Mouse (Mus musculus) limb, embryonic 10.5 days (tissue): ENCODE data around the gene Ccr3. TPM values are rescaled to one million over a fixed set of nuclear protein-coding genes. Genes with fewer than 3 reads are reported as not detected.
"Not testable (repeated sequence)": the region's sequence is repeated elsewhere in the genome, so short reads cannot be mapped to it uniquely, and the experiment has no call there.

Source experiments
- DNase-seq: peaks from one replicate; pipeline ENCODE4 v3.0.0-alpha.2; 2017; ENCODE audit warnings: low spot score
- H3K27ac ChIP-seq: fragments of 300-500 bp; sonication (generic); 2 replicates; pipeline ENCODE4 v1.5.1; 2016; ENCODE audit warnings: mild to moderate bottlenecking
- H3K27me3 ChIP-seq: fragments of 300-500 bp; sonication (generic); 2 replicates; pipeline ENCODE4 v1.6.1; 2016; ENCODE audit warnings: low read depth, mild to moderate bottlenecking; ENCODE audit not compliant: poor library complexity, severe bottlenecking
- H3K36me3 ChIP-seq: fragments of 300-500 bp; sonication (generic); 2 replicates; pipeline ENCODE4 v1.6.1; 2016; ENCODE audit warnings: mild to moderate bottlenecking, moderate library complexity
- H3K4me1 ChIP-seq: fragments of 300-500 bp; sonication (generic); 2 replicates; pipeline ENCODE4 v1.6.1; 2016
- H3K4me3 ChIP-seq: fragments of 300-500 bp; sonication (generic); 2 replicates; pipeline ENCODE4 v1.5.1; 2016; ENCODE audit warnings: mild to moderate bottlenecking, moderate library complexity
- H3K9me3 ChIP-seq: fragments of 300-500 bp; sonication (generic); replicated peaks from 2 replicates; pipeline ENCODE4 v1.6.1; 2016; ENCODE audit warnings: mild to moderate bottlenecking
- WGBS: fragments of 180-500 bp; shearing (Covaris S2); methylation state at CpG from one replicate; pipeline ENCODE4 v1.1.7; 2016; 5-methylcytosine and 5-hydroxymethylcytosine counted together
- polyA plus RNA-seq: library from polyadenylated mRNA; unstranded; fragments of >200 nt; fragmentation: Nextera tagmentation; extraction: Ambion mirVana; gene quantifications from 2 replicates; pipeline ENCODE4 v1.2.1, GENCODE M21; 2016

Ccr3 gene
- polyA plus RNA-seq, 1 experiment from 2014 or later = not detected

DNA sequence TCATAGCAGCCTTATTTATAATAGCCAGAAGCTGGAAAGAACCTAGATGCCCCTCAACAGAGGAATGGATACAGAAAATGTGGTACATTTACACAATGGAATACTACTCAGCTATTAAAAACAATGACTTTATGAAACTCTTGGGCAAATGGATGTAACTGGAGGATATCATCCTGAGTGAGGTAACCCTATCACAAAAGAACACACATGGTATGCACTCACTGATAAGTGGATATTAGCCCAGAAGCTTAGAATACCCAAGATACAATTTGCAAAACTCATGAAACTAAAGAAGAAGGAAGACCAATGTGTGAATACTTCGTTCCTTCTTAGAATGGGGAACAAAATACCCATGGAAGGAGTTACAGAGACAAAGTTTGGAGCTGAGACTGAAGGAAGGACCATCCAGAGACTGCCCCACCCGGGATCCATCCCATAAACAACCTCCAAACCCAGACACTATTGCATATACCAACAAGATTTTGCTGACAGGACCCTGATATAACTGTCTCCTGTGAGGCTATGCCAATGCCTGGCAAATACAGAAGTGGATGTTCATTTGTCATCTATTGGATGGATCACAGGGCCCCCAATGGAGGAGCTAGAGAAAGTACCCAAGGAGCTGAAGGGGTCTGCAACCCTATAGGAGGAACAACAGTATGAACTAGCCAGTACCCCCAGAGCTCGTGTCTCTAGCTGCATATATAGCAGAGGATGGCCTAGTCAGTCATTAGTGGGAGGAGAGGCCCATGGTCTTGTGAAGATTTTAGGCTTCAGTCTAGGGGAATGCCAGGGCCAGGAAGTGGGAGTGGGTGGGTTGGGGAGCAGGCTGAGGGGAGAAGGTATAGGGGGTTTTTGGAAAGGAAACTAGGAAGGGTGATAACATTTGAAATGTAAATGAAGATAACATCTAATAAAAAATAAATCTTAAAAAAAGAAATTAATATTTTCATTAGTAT, 40.0 kb downstream of the Ccr3 start:
- not testable (repeated sequence) for H3K27me3 ChIP-seq, DNase-seq, H3K4me1 ChIP-seq, H3K27ac ChIP-seq, H3K4me3 ChIP-seq, H3K9me3 ChIP-seq, H3K36me3 ChIP-seq
- 67% methylated on average over 3 of the region's 3 CpGs for WGBS

DNA sequence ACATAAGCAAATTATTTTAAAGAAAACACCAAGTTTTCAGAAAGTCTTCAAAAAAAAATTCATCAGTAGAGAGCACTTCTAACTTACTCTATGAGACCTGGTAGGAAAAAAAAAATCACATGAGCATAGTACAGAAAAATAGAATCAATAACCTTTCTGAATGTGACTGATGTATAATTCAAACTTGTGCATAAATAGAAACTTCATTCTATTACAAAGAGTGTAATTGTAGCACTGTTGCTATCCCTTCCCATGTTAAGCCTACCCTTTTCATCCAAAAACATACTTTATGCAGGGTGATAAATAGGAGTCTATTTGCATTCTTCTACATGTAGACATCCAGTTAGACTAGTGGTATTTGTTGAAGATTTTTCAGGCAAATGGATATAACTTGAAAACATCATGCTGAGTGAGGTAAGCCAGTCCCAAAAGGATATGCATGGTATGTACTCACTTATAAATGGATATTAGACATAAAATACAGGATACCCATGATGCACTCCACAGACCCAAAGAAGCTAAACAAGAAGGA, 44.9 kb downstream of the Ccr3 start:
- Histone ChIP-seq H3K27ac (no peak overlapping the region), H3K4me1 (no peaks in the 10 kb centered on the region), H3K27me3 (no peaks in the 10 kb centered on the region), H3K9me3 (no peaks in the 10 kb centered on the region), H3K4me3 (no peak overlapping the region), H3K36me3 (no peaks in the 10 kb centered on the region)
- DNase-seq = no peak

- H3K4me1 ChIP-seq = no peaks in the 10 kb centered on the region
- H3K27ac ChIP-seq = no peak overlapping the region
- no peaks in the 10 kb centered on the region for H3K27me3 ChIP-seq
- no peaks in the 10 kb centered on the region for H3K36me3 ChIP-seq
- WGBS = 68% methylated on average over 2 of the region's 2 CpGs
- H3K4me3 ChIP-seq = no peak overlapping the region
- no peaks in the 10 kb centered on the region for H3K9me3 ChIP-seq
- no peak for DNase-seq
These were observed 46.6 kb downstream of the Ccr3 start for GRCm38 (mm10) chr9:124068098-124069058.

DNA sequence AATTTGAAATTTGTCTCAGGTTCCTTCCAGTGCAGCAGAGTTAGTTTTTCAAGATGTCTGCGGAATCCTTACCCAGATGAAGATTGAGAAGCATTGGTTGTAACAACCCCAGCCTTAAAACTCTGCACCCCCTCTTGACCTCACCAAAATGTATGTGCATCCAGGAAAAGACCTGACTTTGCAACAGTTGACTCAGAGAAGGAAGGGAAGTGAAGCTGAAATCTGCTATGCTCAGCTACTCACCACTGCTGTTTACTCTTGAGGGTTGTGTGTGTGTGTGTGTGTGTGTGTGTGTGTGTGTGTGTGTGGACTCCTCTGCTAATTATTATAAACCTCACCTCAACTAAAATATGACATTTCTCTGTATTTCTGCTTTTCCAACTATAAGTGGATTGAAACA, 49.7 kb downstream of the Ccr3 start:
- no peak overlapping the region for H3K27ac ChIP-seq
- H3K4me1 ChIP-seq = no peaks in the 10 kb centered on the region
- H3K36me3 ChIP-seq = no peaks in the 10 kb centered on the region
- no peak overlapping the region for H3K4me3 ChIP-seq
- WGBS = 89% methylated on average over 1 of the region's 1 CpGs
- DNase-seq = no peak
- no peaks in the 10 kb centered on the region for H3K27me3 ChIP-seq
- no peaks in the 10 kb centered on the region for H3K9me3 ChIP-seq

- Histone ChIP-seq H3K4me1 (no peaks in the 10 kb centered on the region), H3K9me3 (no peaks in the 10 kb centered on the region), H3K27ac (no peak overlapping the region), H3K4me3 (no peak overlapping the region), H3K36me3 (no peaks in the 10 kb centered on the region), H3K27me3 (no peaks in the 10 kb centered on the region)
- DNase-seq = no peak
- 77% methylated on average over 4 of the region's 4 CpGs for WGBS
These were observed 58.0 kb downstream of the Ccr3 start for GRCm38 (mm10) chr9:124079803-124080202.

DNA sequence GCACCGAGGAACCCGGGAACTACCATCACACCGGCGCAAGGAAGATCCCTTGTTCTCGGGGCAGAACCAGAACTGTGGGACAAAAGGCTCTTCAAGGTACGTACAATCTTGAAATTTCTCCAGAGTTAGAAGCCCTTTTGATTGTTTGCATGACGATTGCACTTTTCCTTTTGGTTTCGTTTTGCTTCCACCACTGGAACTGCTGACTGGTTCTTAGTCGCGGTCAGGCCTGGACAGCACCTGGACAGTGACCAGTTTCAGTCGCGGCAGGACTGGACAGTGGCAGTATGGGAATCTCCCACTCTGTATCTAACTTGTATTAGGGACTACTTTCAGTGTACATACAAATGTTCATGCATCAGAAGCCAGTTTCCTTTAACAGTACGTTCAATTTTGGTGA, 58.7 kb downstream of the Ccr3 start:
- not testable (repeated sequence) for H3K36me3 ChIP-seq, H3K9me3 ChIP-seq, H3K4me3 ChIP-seq, H3K4me1 ChIP-seq, H3K27me3 ChIP-seq, DNase-seq, H3K27ac ChIP-seq
- WGBS = 94% methylated on average over 13 of the region's 13 CpGs

Other genes starting within 250 kb of the Ccr3 start
- 0.15 and 0.19 TPM in 2 replicates for gene Cxcr6, start 215.5 kb upstream of the Ccr3 start, polyA plus RNA-seq
- gene Fyco1, start 170.1 kb upstream of the Ccr3 start, polyA plus RNA-seq = 8.4 and 10.6 TPM in 2 replicates
- gene Xcr1, start 159.9 kb upstream of the Ccr3 start, polyA plus RNA-seq = not detected in 2 replicates
- 0.38 and 0.61 TPM in 2 replicates for gene Ccr1, start 53.3 kb upstream of the Ccr3 start, polyA plus RNA-seq
- not detected in 2 replicates for gene Ccr1l1, start 43.6 kb upstream of the Ccr3 start, polyA plus RNA-seq
- 0.14 and 0.48 TPM in 2 replicates for gene Ccr2, start 80.0 kb downstream of the Ccr3 start, polyA plus RNA-seq
- 0.15 and 0.30 TPM in 2 replicates for gene Ccr5, start 99.6 kb downstream of the Ccr3 start, polyA plus RNA-seq